Comparison of ENCODE assay signal across 8 mouse cellular contexts in genomic region chr19:5847306-5847796, GRCm38 (mm10). TPM values are rescaled to one million over a fixed set of nuclear protein-coding genes. Genes with fewer than 3 reads are reported as not detected.
DNase-seq lines count a peak whose midpoint lies in the region; ATAC-seq and TF ChIP-seq lines count a peak whose summit lies in the region.

No protein-coding gene starts in this region.

- peaks cover 16% of the 10 kb centered on the region for H3K36me3 ChIP-seq in lung, embryonic 14.5 days (ENCODE audit: insufficient read depth)
- H3K36me3 ChIP-seq in heart, embryonic 11.5 days (ENCODE audit: control insufficient read depth, insufficient read depth, low read length) = peaks cover under 1% of the 10 kb centered on the region; the same call in 1 of the 2 replicates
- no peaks in the 10 kb centered on the region; the same call in 1 of the 2 replicates for H3K36me3 ChIP-seq in midbrain, embryonic 15.5 days (replicated peaks)

- no peak for TF ChIP-seq CTCF in lung, embryonic 14.5 days (IDR thresholded peaks at IDR 0.05; ENCODE audit: low read depth)

- peak overlapping the region; percentile 98 for H3K27ac ChIP-seq in lung, embryonic 14.5 days (ENCODE audit: low read depth)
- peak overlapping the region; percentile 97 for H3K27ac ChIP-seq in heart, embryonic 11.5 days (ENCODE audit: low read depth, low read length)
- peak overlapping the region; percentile 95 for H3K27ac ChIP-seq in midbrain, embryonic 15.5 days

- peak overlapping the region; percentile 50 for H3K9ac ChIP-seq in lung, embryonic 14.5 days
- H3K9ac ChIP-seq in heart, embryonic 11.5 days (ENCODE audit: low read depth, low read length) = peak overlapping the region; percentile 67
- peak overlapping the region; percentile 36 for H3K9ac ChIP-seq in midbrain, embryonic 15.5 days

- peaks cover 55% of the 10 kb centered on the region for H3K4me1 ChIP-seq in lung, embryonic 14.5 days (ENCODE audit: insufficient read depth)
- H3K4me1 ChIP-seq in heart, embryonic 11.5 days (ENCODE audit: control insufficient read depth, insufficient read depth, low read length) = peaks cover 84% of the 10 kb centered on the region
- H3K4me1 ChIP-seq in midbrain, embryonic 15.5 days = peaks cover 76% of the 10 kb centered on the region

- DNase-seq in lung, embryonic 14.5 days = no peak
- no peak for DNase-seq in lung, postnatal 14 days
- DNase-seq in c-Kit-positive CD71-positive TER-119-positive erythroid progenitor cells, embryonic 14.5 days (ENCODE audit: low spot score) = peak; percentile 37
- DNase-seq in kidney, postnatal 14 days = peak; percentile 74
- DNase-seq in urinary bladder, adult 18-20 months (ENCODE audit: low spot score in 2 of 2) = no peak

- peak overlapping the region; percentile 80 for H3K4me2 ChIP-seq in lung, embryonic 14.5 days
- H3K4me2 ChIP-seq in heart, embryonic 11.5 days = peak overlapping the region; percentile 63
- H3K4me2 ChIP-seq in midbrain, embryonic 15.5 days = peak overlapping the region; percentile 62

- peak overlapping the region; percentile 40; the same call in 1 of the 2 replicates for H3K4me3 ChIP-seq in lung, embryonic 14.5 days (ENCODE audit: low read depth, low read length)
- peak overlapping the region; percentile 16; the same call in 1 of the 2 replicates for H3K4me3 ChIP-seq in heart, embryonic 11.5 days (ENCODE audit: low read depth, low read length)
- 0 out of 2 replicates have a peak overlapping the region, but pooled peaks have one; percentile 34 for H3K4me3 ChIP-seq in midbrain, embryonic 15.5 days

- WGBS in lung, embryonic 14.5 days = 56% methylated on average over 4 of the region's 4 CpGs
- WGBS in heart, embryonic 11.5 days (ENCODE audit: insufficient replicate concordance) = 65% methylated on average over 4 of the region's 4 CpGs
- WGBS in midbrain, embryonic 15.5 days = 43% methylated on average over 4 of the region's 4 CpGs

- no peak for ATAC-seq in lung, embryonic 14.5 days (ENCODE audit: insufficient read depth)
- no peak for ATAC-seq in heart, embryonic 11.5 days (replicated peaks; ENCODE audit: insufficient number of reproducible peaks, low FRiP score, low TSS enrichment)
- ATAC-seq in midbrain, embryonic 15.5 days (replicated peaks) = no peak
- ATAC-seq in inflammation-experienced regulatory T-cells, adult 6 months = no peak

- H3K27me3 ChIP-seq in lung, embryonic 14.5 days (ENCODE audit: insufficient read depth, low read length) = no peaks in the 10 kb centered on the region
- H3K27me3 ChIP-seq in heart, embryonic 11.5 days (ENCODE audit: control insufficient read depth, insufficient read depth, low read length) = no peaks in the 10 kb centered on the region
- no peaks in the 10 kb centered on the region for H3K27me3 ChIP-seq in midbrain, embryonic 15.5 days (replicated peaks)

- H3K9me3 ChIP-seq in lung, embryonic 14.5 days (ENCODE audit: low read depth, low read length) = no peaks in the 10 kb centered on the region
- H3K9me3 ChIP-seq in heart, embryonic 11.5 days (replicated peaks; ENCODE audit: control insufficient read depth, low read length) = no peaks in the 10 kb centered on the region
- H3K9me3 ChIP-seq in midbrain, embryonic 15.5 days = no peaks in the 10 kb centered on the region

RNA-seq across cellular contexts. Expression of gene Frmd8, which starts 27.7 kb away (rescaled TPM):
- 37.9 and 42.2 TPM in 2 replicates for polyA plus RNA-seq in lung, embryonic 14.5 days (2014; fragmentation: Nextera tagmentation; extraction: Ambion mirVana)
- 15.4 and 19.3 TPM in 2 replicates for polyA plus RNA-seq in heart, embryonic 11.5 days (2014; fragmentation: Nextera tagmentation; extraction: Ambion mirVana)
- polyA plus RNA-seq in midbrain, embryonic 15.5 days (2015; fragmentation: Nextera tagmentation; extraction: Ambion mirVana) = 16.1 and 19.2 TPM in 2 replicates
- 10 to 100 TPM; 57.3 to 71.3 (median 60.1) TPM for polyA plus RNA-seq in inflammation-experienced regulatory T-cells, adult 6 months (2017; shearing (Covaris generic))

RNA-seq across cellular contexts. Expression of gene Slc25a45, which starts 30.3 kb away (rescaled TPM):
- polyA plus RNA-seq in lung, embryonic 14.5 days (2014; fragmentation: Nextera tagmentation; extraction: Ambion mirVana) = 2.4 TPM in 2 replicates
- polyA plus RNA-seq in heart, embryonic 11.5 days (2014; fragmentation: Nextera tagmentation; extraction: Ambion mirVana) = 2.1 and 2.3 TPM in 2 replicates
- polyA plus RNA-seq in midbrain, embryonic 15.5 days (2015; fragmentation: Nextera tagmentation; extraction: Ambion mirVana) = 2.0 and 2.9 TPM in 2 replicates
- 10 to 100 TPM; 48.8 to 54.8 (median 54.1) TPM for polyA plus RNA-seq in inflammation-experienced regulatory T-cells, adult 6 months (2017; shearing (Covaris generic))

RNA-seq across cellular contexts. Expression of gene Tigd3, which starts 46.6 kb away (rescaled TPM):
- polyA plus RNA-seq in lung, embryonic 14.5 days (2014; fragmentation: Nextera tagmentation; extraction: Ambion mirVana) = 2.7 and 3.8 TPM in 2 replicates
- 1.5 and 2.6 TPM in 2 replicates for polyA plus RNA-seq in heart, embryonic 11.5 days (2014; fragmentation: Nextera tagmentation; extraction: Ambion mirVana)
- polyA plus RNA-seq in midbrain, embryonic 15.5 days (2015; fragmentation: Nextera tagmentation; extraction: Ambion mirVana) = 13.8 and 16.4 TPM in 2 replicates
- 1 to 10 TPM in 1 of 3 experiments, under 1 TPM in 2; 0.36 to 1.1 (median 0.66) TPM for polyA plus RNA-seq in inflammation-experienced regulatory T-cells, adult 6 months (2017; shearing (Covaris generic))

Comparison
In these comparisons a context has a peak if more than half of its experiments do, and no peak if none do; other contexts are left out.
1. DNase-seq: peak in c-Kit-positive CD71-positive TER-119-positive erythroid progenitor cells, embryonic 14.5 days (single experiment) and kidney, postnatal 14 days (single experiment); none in lung, embryonic 14.5 days (single experiment), lung, postnatal 14 days (single experiment) and urinary bladder, adult 18-20 months (0 of 2).
2. RNA of gene Slc25a45, which starts 30.3 kb away (polyA plus RNA-seq): 48.8 to 54.8 TPM in inflammation-experienced regulatory T-cells, adult 6 months; 2.4 TPM in lung, embryonic 14.5 days, 2.1 to 2.3 TPM in heart, embryonic 11.5 days and 2.0 to 2.9 TPM in midbrain, embryonic 15.5 days; every median in the first group is over 10 times any median in the second.
3. Peak in every context shown above with its lines, with median percentiles within 50 percentile points of each other: H3K27ac ChIP-seq, H3K4me2 ChIP-seq, H3K4me3 ChIP-seq and H3K9ac ChIP-seq.